Mouse (Mus musculus) bone marrow macrophage, adult 2 months (primary cell): ENCODE measurements around the gene Prkab2. TPM values are rescaled to one million over a fixed set of nuclear protein-coding genes. Genes with fewer than 3 reads are reported as not detected.

Experiments
- H3K27ac ChIP-seq: 2 replicates; pipeline ENCODE4 v1.5.1; 2012; ENCODE audit warnings: low read depth, low read length; ENCODE audit not compliant: insufficient read depth
- H3K4me1 ChIP-seq: 2 replicates; pipeline ENCODE4 v1.6.1; 2012; ENCODE audit warnings: low read length; ENCODE audit not compliant: control insufficient read depth, insufficient read depth
- H3K4me3 ChIP-seq: 2 replicates; pipeline ENCODE4 v1.5.1; 2012; ENCODE audit warnings: mild to moderate bottlenecking, low read length, moderate library complexity; ENCODE audit not compliant: insufficient read depth
- CTCF ChIP-seq: IDR thresholded peaks from 2 replicates; pipeline ENCODE4 v1.5.1; 2012; ENCODE audit warnings: low read depth, mild to moderate bottlenecking, low read length, moderate library complexity
- POLR2A ChIP-seq: IDR thresholded peaks from 2 replicates; pipeline ENCODE4 v1.6.1; 2012; ENCODE audit warnings: mild to moderate bottlenecking, low read depth, low read length, borderline replicate concordance
- polyA plus RNA-seq: library from polyadenylated mRNA; stranded (reverse); fragments of >200 nt; gene quantifications from 2 replicates; pipeline ENCODE4 v1.2.4, GENCODE M21; 2012; ENCODE audit not compliant: missing spikeins, insufficient read depth, insufficient read length

The Prkab2 gene
- polyA plus RNA-seq, 1 experiment = 9.0 TPM

DNA sequence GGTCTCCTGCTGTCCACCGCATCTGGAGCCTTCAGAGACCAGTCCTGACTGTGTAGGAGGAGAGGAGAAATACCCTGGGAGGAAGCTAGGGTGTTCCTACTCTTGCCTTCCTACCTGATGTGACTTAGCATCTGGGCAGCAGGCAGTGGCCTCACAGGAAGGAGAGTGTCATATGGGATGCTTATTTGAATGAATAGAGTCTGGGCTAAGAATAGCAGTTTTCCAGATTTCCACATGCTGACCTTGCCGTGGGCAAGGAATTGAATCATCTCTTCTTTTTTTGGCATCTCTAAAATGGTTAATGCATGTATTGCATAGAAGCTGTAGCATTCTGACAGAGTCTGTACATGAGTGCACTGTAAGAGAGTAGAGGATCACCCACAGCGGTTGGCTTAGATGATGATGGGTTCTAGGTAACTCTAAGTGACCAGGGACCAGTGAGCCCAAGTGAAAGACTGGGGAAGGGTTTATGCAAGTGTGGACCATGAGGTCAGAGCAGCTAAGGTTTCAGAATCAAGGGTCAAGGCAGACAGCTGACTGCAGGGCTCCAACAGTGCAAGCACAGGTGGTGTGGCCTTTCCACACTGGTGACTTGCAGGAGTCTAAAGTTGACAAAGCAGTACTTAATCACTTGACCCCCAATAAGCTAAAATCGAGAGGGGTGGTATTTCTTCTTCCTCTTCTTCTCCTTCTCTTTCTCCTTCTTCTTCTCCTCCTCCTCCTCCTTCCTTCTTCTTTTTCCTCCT is 28.6 kb downstream of the Prkab2 start:
- Histone ChIP-seq H3K4me3 (no peak overlapping the region), H3K4me1 (peaks cover 5% of the 10 kb centered on the region), H3K27ac (no peak overlapping the region)
- no peak for TF ChIP-seq POLR2A

DNA sequence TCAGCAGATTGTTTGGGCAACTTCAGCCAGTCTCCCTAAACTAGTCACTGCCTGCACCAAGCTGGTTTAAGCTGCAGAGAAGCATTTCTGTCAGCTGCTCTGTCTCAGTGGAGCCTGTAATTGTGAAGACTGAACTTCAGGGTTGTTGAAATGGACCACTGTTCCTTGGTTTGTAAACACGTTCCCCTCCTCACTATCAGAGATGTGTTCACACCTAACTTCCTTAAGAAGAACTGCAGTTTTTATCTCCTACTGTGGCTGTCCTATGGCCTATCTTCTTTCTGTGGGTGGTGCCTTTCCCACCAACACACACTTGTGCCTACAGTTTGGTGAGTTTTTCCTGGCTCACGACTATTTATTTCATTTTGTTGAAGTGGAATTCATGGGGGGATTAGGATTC is 31.3 kb downstream of the Prkab2 start:
- H3K4me3 ChIP-seq = no peak overlapping the region
- H3K4me1 ChIP-seq = no peaks in the 10 kb centered on the region
- no peak overlapping the region for H3K27ac ChIP-seq
- TF ChIP-seq CTCF = no peak
- no peak for TF ChIP-seq POLR2A

DNA sequence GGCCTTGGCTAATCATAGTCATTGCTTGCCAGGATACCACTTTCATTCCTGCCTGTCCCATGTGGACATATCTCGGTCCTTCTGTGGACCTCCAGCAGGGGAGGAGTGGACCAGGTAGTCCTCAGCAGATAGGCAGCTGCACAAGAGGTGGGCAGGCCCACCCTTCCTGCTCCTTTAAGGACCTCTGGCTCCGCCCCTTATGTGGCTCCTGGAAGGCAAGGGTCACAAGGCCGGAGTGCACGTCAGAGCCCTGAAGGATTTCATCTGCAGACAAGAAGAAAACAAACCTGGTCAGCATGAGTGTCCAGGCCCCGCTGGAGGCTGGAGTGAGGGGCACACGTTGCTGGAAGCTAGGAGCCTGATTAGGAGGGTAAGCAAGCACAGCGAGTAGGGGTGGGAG is 32.6 kb downstream of the Prkab2 start:
- Histone ChIP-seq H3K27ac (no peak overlapping the region), H3K4me1 (no peaks in the 10 kb centered on the region), H3K4me3 (no peak overlapping the region)
- TF ChIP-seq CTCF = no peak
- TF ChIP-seq POLR2A = no peak

DNA sequence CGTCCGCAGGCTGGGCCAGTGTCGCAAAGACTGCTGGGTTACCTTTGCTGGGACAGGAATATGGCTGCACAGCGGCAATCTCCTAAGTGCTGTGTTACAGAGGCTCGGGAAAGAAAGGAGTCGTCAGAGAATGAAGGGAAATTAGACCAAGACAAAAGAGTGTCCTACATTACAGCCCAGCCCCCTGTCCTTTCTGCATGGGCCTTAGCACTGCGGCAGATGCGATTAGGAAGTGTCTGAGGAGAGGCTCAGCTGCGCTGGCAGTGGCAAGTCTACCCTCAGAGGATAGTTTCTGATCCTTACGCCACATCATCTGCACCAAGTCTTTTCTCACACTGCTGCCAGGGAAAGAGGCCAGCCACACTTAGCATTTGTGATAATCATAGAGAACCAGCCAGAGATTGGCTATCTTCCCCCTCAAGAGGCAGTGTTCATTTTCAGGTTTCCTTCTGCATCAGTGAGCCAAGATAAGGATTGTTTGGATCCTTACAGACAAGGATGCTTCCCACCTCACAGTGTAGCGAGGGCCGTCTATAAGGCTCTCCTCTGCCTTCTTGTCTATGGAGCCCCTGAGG is 33.5 kb downstream of the Prkab2 start:
- no peak overlapping the region for H3K4me3 ChIP-seq
- TF ChIP-seq POLR2A (no peak), CTCF (no peak)
- no peak overlapping the region for H3K27ac ChIP-seq
- no peaks in the 10 kb centered on the region for H3K4me1 ChIP-seq

DNA sequence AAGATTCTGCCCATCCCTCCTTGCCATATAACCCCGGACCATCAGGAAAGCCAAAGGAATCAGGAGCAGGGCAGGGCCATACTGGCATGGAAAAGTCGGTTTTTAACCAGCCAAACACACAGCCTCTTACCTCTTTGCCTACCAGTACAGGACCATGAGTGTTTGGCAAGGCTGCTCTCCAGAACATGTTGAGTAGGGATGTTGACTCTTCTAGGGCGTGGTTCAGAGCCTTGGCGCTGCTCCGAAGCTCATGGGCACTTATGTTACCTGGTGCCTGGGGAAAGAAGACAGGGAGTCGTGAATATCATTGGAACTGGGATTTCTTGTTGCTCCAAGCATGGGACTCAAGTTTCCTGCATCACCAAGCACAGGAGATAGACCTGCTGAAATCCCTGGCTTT is 35.8 kb downstream of the Prkab2 start:
- no peak overlapping the region for H3K27ac ChIP-seq
- no peaks in the 10 kb centered on the region for H3K4me1 ChIP-seq
- TF ChIP-seq CTCF = no peak
- TF ChIP-seq POLR2A = no peak
- H3K4me3 ChIP-seq = no peak overlapping the region

DNA sequence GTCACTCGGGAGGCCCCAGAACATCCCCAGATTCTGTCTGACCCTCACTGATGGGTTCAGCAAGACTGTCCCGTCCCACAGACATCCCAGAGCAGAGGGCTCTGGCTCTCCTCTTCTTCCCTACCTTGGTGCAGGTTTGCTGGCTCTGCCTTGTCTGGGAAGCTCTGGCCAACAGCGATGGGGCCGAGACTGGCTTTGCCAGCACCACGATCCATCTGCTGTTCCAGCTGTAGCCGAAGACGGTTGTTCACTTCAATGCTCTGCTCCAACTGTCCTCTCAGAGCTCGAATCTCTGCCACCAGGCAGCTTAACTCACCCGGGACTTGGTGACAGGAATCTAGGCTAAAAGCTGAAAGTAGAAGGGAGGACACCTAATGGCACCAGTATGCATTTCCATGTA is 38.9 kb downstream of the Prkab2 start:
- no peaks in the 10 kb centered on the region for H3K4me1 ChIP-seq
- TF ChIP-seq CTCF = no peak
- no peak for TF ChIP-seq POLR2A
- no peak overlapping the region for H3K27ac ChIP-seq
- no peak overlapping the region for H3K4me3 ChIP-seq

DNA sequence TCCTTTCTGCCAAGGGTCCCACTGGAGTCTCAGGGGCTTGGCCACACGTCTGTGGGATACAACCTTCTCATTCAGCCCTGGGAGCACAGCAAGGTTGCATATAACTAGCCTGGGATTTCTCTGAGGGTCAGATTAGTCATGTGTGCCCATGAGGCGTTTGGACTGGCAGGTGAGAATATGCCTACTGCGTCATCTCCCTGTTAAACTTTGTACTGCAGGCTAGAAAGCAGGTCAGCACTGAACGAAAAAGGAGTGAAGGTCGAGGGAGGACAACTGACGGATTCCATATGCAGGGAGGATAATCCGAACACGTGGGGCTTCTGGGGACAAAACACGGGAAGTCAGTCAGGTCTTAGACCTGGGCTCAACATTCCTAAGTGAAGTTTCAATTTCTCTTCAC is 39.3 kb downstream of the Prkab2 start:
- Histone ChIP-seq H3K4me3 (no peak overlapping the region), H3K27ac (no peak overlapping the region), H3K4me1 (no peaks in the 10 kb centered on the region)
- TF ChIP-seq CTCF = no peak
- no peak for TF ChIP-seq POLR2A

DNA sequence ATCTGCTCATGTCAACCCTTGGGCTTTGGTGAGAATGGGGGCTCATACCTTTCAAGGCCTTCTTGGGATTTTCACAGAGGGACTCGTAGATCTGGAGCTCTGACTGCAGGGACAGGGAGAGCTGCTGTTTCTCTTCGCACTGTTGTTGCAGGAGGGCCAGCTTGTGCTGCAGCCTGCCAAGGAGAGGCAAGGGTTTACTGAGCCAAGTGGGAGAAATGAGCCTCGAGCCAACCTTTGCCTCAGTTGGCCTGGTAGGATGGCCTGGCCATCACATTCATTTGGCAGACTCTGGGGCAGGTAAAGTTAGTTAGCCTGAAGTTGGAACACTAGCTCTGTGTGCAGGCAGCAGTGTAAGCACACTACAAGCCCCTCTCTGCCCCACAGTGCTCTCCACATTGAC is 41.1 kb downstream of the Prkab2 start:
- TF ChIP-seq CTCF = no peak
- TF ChIP-seq POLR2A = no peak
- no peak overlapping the region for H3K27ac ChIP-seq
- no peak overlapping the region for H3K4me3 ChIP-seq
- H3K4me1 ChIP-seq = no peaks in the 10 kb centered on the region

DNA sequence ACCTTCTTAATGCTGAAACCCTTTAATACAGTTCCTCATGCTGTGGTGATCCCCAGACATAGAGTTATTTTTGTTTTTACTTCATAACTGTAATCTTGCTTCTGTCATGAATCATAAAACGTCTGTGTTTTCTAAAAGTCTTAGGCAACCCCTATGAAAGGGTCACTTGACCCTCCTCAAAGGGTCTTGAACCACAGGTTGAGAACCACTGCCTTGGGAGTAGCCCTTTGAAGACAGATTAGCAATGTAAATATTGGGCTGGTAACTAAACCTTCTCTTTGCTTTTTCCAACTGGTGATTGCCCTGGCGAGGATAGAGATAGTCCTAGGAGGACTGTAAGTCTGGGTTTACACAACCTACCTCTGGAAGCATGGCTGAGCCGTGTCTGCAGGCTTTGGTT is 43.2 kb downstream of the Prkab2 start:
- no peak overlapping the region for H3K27ac ChIP-seq
- TF ChIP-seq POLR2A = no peak
- H3K4me3 ChIP-seq = no peak overlapping the region
- H3K4me1 ChIP-seq = no peaks in the 10 kb centered on the region

DNA sequence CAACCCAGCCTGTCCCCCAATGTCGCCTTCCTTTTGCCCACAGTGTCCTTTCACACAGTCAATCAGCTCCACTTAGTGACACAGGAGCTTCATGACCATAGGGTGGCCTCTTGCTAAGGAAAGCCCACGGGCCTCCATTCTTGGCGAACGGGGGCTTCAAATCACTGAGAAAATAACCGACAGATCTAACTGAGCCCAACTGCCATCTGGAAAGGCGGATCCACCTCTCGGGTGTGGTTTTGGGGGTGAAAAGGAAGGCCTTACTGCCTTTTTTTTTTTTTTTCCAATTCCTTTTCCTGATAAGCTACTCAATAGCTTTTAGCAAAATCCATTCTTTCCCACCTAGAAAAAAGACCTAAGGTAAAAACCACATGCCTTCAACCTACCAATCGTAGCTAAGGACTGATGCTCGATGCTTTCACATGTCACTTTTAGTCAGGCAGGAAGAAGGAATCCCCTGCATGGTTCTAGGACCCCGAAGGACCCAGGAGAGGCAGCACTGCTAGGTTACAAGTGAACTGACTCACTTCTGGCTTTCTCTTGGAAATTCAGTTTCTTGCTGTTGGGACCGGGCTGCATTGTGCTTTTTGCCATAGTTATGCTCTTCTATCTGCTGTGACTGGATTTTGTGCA is 44.6 kb downstream of the Prkab2 start:
- no peak for TF ChIP-seq POLR2A
- no peak for TF ChIP-seq CTCF

DNA sequence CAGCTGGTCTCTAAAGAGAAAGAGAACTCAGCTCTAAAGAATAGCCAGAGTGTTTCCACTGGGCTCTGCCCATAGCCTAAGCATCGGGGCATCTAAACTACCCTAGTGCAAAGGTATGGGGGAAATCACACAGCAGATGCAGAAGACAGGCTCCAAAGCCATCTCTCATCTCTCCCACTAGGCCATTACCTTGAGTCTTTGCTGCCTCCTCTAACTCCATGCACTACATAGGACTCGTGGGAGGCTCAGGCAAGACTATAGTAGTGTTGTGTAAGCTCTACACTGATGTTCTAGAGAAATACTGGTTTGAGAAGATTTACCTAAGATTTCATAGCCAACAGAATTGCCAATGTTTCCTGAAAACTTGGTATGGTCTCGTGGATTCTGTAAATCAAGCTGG is 47.5 kb downstream of the Prkab2 start:
- no peak overlapping the region for H3K4me3 ChIP-seq
- H3K4me1 ChIP-seq = no peaks in the 10 kb centered on the region
- no peak for TF ChIP-seq CTCF
- no peak for TF ChIP-seq POLR2A
- H3K27ac ChIP-seq = no peak overlapping the region

More for the DNA sequence above, 44.6 kb downstream of the Prkab2 start:
- H3K4me3 ChIP-seq = no peak overlapping the region
- H3K4me1 ChIP-seq = no peaks in the 10 kb centered on the region
- no peak overlapping the region for H3K27ac ChIP-seq
